Mouse (Mus musculus) liver, embryonic 11.5 days (tissue): ENCODE data around the gene L1td1. TPM values are rescaled to one million over a fixed set of nuclear protein-coding genes. Genes with fewer than 3 reads are reported as not detected.
"Not testable (repeated sequence)": the region's sequence is repeated elsewhere in the genome, so short reads cannot be mapped to it uniquely, and the experiment has no call there.

Experiments
- ATAC-seq: fragments of 200-750 bp; cut with Nextera tagmentation; replicated peaks from 2 replicates; pipeline ENCODE4 v1.8.0; 2017; ENCODE audit warnings: moderate number of reproducible peaks, mild to moderate bottlenecking, moderate TSS enrichment, moderate library complexity; ENCODE audit not compliant: low FRiP score
- DNase-seq: peaks from one replicate; pipeline ENCODE4 v3.0.0-alpha.2; 2017; ENCODE audit warnings: low spot score
- H3K27ac ChIP-seq: fragments of 300-500 bp; sonication (generic); 2 replicates; pipeline ENCODE4 v1.5.1; 2014; ENCODE audit warnings: mild to moderate bottlenecking, low read depth, low read length, control low read depth
- H3K27me3 ChIP-seq: fragments of 300-500 bp; sonication (generic); replicated peaks from 2 replicates; pipeline ENCODE4 v1.6.1; 2014; ENCODE audit warnings: low read length, mixed read lengths; ENCODE audit not compliant: control insufficient read depth, insufficient read depth
- H3K36me3 ChIP-seq: fragments of 300-500 bp; sonication (generic); 2 replicates; pipeline ENCODE4 v1.6.1; 2014; ENCODE audit warnings: mild to moderate bottlenecking, low read length, moderate library complexity, mixed read lengths; ENCODE audit not compliant: control insufficient read depth, insufficient read depth
- H3K4me1 ChIP-seq: fragments of 300-500 bp; sonication (generic); replicated peaks from 2 replicates; pipeline ENCODE4 v1.6.1; 2014; ENCODE audit warnings: low read length, mixed read lengths; ENCODE audit not compliant: control insufficient read depth, insufficient read depth
- H3K4me2 ChIP-seq: fragments of 300-500 bp; sonication (generic); 2 replicates; pipeline ENCODE4 v1.6.1; 2014; ENCODE audit warnings: mild to moderate bottlenecking, control low read depth, moderate library complexity
- H3K4me3 ChIP-seq: fragments of 300-500 bp; sonication (generic); 2 replicates; pipeline ENCODE4 v1.5.1; 2014; ENCODE audit warnings: low read depth, low read length, control low read depth
- H3K9ac ChIP-seq: fragments of 300-500 bp; sonication (generic); 2 replicates; pipeline ENCODE4 v1.6.1; 2014; ENCODE audit warnings: low read depth, low read length, control low read depth
- H3K9me3 ChIP-seq: fragments of 300-500 bp; sonication (generic); 2 replicates; pipeline ENCODE4 v1.6.1; 2016; ENCODE audit warnings: low read length, inconsistent platforms, mixed read lengths; ENCODE audit not compliant: control insufficient read depth
- WGBS: fragments of 180-500 bp; shearing (Covaris S2); extraction: QIAGEN DNeasy Blood & Tissue Kit; methylation state at CpG from one replicate; pipeline ENCODE4 v1.1.7; 2014; 5-methylcytosine and 5-hydroxymethylcytosine counted together
- polyA plus RNA-seq: library from polyadenylated mRNA; unstranded; fragments of >200 nt; fragmentation: Nextera tagmentation; extraction: Ambion mirVana; gene quantifications from 2 replicates; pipeline ENCODE4 v1.2.1, GENCODE M21; 2014

Gene L1td1
- polyA plus RNA-seq, 1 experiment from 2014 or later = 0.05 TPM

GRCm38 (mm10) chr4:98698921-98699320, 27.6 kb upstream of the L1td1 start:
- no peak overlapping the region for H3K27ac ChIP-seq
- no peaks in the 10 kb centered on the region for H3K4me1 ChIP-seq
- H3K4me2 ChIP-seq = no peak overlapping the region
- no peaks in the 10 kb centered on the region for H3K36me3 ChIP-seq
- no peaks in the 10 kb centered on the region for H3K9me3 ChIP-seq
- no peak for ATAC-seq
- 23% methylated on average over 2 of the region's 3 CpGs for WGBS
- no peak overlapping the region for H3K4me3 ChIP-seq
- H3K9ac ChIP-seq = no peak overlapping the region
- H3K27me3 ChIP-seq = no peaks in the 10 kb centered on the region
- DNase-seq = no peak

- no peak overlapping the region for H3K27ac ChIP-seq
- H3K9ac ChIP-seq = no peak overlapping the region
- no peaks in the 10 kb centered on the region for H3K4me1 ChIP-seq
- DNase-seq (no peak), ATAC-seq (no peak)
- no peak overlapping the region for H3K4me3 ChIP-seq
- no peaks in the 10 kb centered on the region for H3K27me3 ChIP-seq
- no peaks in the 10 kb centered on the region for H3K36me3 ChIP-seq
- no peaks in the 10 kb centered on the region for H3K9me3 ChIP-seq
- WGBS = 81% methylated on average over 3 of the region's 3 CpGs
- no peak overlapping the region for H3K4me2 ChIP-seq
These were observed 26.4 kb upstream of the L1td1 start for GRCm38 (mm10) chr4:98700156-98700555.

- Histone ChIP-seq H3K9ac (no peak overlapping the region), H3K4me3 (no peak overlapping the region), H3K4me2 (no peak overlapping the region), H3K4me1 (no peaks in the 10 kb centered on the region), H3K36me3 (no peaks in the 10 kb centered on the region), H3K9me3 (no peaks in the 10 kb centered on the region), H3K27me3 (no peaks in the 10 kb centered on the region), H3K27ac (no peak overlapping the region)
- 32% methylated on average over 12 of the region's 12 CpGs for WGBS
- ATAC-seq (0 out of 2 replicates have a peak, but pooled peaks have one; percentile 10), DNase-seq (peak; percentile 63)
These were observed 24.2 kb upstream of the L1td1 start for GRCm38 (mm10) chr4:98702201-98702894.

- no peak overlapping the region for H3K27ac ChIP-seq
- 85% methylated on average over 8 of the region's 8 CpGs for WGBS
- no peaks in the 10 kb centered on the region for H3K27me3 ChIP-seq
- H3K4me3 ChIP-seq = no peak overlapping the region
- H3K9me3 ChIP-seq = no peaks in the 10 kb centered on the region
- DNase-seq (no peak), ATAC-seq (no peak)
- H3K4me2 ChIP-seq = no peak overlapping the region
- H3K36me3 ChIP-seq = no peaks in the 10 kb centered on the region
- H3K9ac ChIP-seq = no peak overlapping the region
- no peaks in the 10 kb centered on the region for H3K4me1 ChIP-seq
These were observed 15.6 kb upstream of the L1td1 start for GRCm38 (mm10) chr4:98710891-98711290.

GRCm38 (mm10) chr4:98717735-98718546, 8.6 kb upstream of the L1td1 start:
- H3K27me3 ChIP-seq = no peaks in the 10 kb centered on the region
- ATAC-seq = no peak
- no peaks in the 10 kb centered on the region for H3K36me3 ChIP-seq
- no peak for DNase-seq
- 81% methylated on average over 17 of the region's 17 CpGs for WGBS
- H3K4me2 ChIP-seq = no peak overlapping the region
- H3K9ac ChIP-seq = no peak overlapping the region
- no peak overlapping the region for H3K4me3 ChIP-seq
- no peaks in the 10 kb centered on the region for H3K4me1 ChIP-seq
- no peaks in the 10 kb centered on the region for H3K9me3 ChIP-seq
- H3K27ac ChIP-seq = no peak overlapping the region

- no peak overlapping the region for H3K4me3 ChIP-seq
- H3K9me3 ChIP-seq = no peaks in the 10 kb centered on the region
- H3K27ac ChIP-seq = no peak overlapping the region
- no peaks in the 10 kb centered on the region for H3K27me3 ChIP-seq
- no peak overlapping the region for H3K9ac ChIP-seq
- WGBS = 78% methylated on average over 10 of the region's 10 CpGs
- DNase-seq = no peak
- no peak for ATAC-seq
- no peaks in the 10 kb centered on the region for H3K36me3 ChIP-seq
- no peak overlapping the region for H3K4me2 ChIP-seq
- H3K4me1 ChIP-seq = no peaks in the 10 kb centered on the region
These were observed 8.0 kb upstream of the L1td1 start for GRCm38 (mm10) chr4:98718547-98718917.

- Histone ChIP-seq H3K4me2 (no peak overlapping the region), H3K4me1 (0 out of 2 replicates have a peak, but pooled peaks cover 4% of the 10 kb centered on the region), H3K9me3 (no peaks in the 10 kb centered on the region), H3K27ac (no peak overlapping the region), H3K4me3 (no peak overlapping the region), H3K36me3 (no peaks in the 10 kb centered on the region), H3K27me3 (peaks cover 17% of the 10 kb centered on the region), H3K9ac (no peak overlapping the region)
- peak; percentile 60 for DNase-seq
- WGBS = 14% methylated on average over 8 of the region's 8 CpGs
- no peak for ATAC-seq
These were observed 4.1 kb upstream of the L1td1 start for GRCm38 (mm10) chr4:98722454-98722853.

GRCm38 (mm10) chr4:98724682-98725081, 1.9 kb upstream of the L1td1 start:
- peaks cover 31% of the 10 kb centered on the region for H3K27me3 ChIP-seq
- not testable (repeated sequence) for H3K9me3 ChIP-seq, H3K27ac ChIP-seq, H3K9ac ChIP-seq, DNase-seq, H3K4me2 ChIP-seq, ATAC-seq, H3K4me1 ChIP-seq, H3K36me3 ChIP-seq, H3K4me3 ChIP-seq
- WGBS = 82% methylated on average over 1 of the region's 1 CpGs
